Mouse (Mus musculus): Measurements from ENCODE around the gene 4930524J08Rik. TPM values are rescaled to one million over a fixed set of nuclear protein-coding genes. Genes with fewer than 3 reads are reported as not detected.

Gene 4930524J08Rik
- total RNA-seq, 2 experiments from 2014 or later = 1.7 to 2.9 TPM

- intact Hi-C loops (cut with DNase I) = no loop called here
- no peak for DNase-seq (ENCODE audit: extremely low spot score in 1 of 2, low spot score in 2 of 2)
Measured at GRCm38 (mm10) chr5:100000048-100000447, 21.2 kb downstream of the 4930524J08Rik start.

- intact Hi-C loops (cut with DNase I) = no loop called here
Measured at GRCm38 (mm10) chr5:100000500-100000899, 21.6 kb downstream of the 4930524J08Rik start.

GRCm38 (mm10) chr5:100003895-100004294, 25.0 kb downstream of the 4930524J08Rik start:
- no peak for DNase-seq (ENCODE audit: extremely low spot score in 1 of 2, low spot score in 2 of 2)
- intact Hi-C loops (cut with DNase I) = no loop called here

More at GRCm38 (mm10) chr5:100000500-100000899, 21.6 kb downstream of the 4930524J08Rik start:
- no peak for DNase-seq (ENCODE audit: extremely low spot score in 1 of 2, low spot score in 2 of 2)

- no peak for DNase-seq (ENCODE audit: extremely low spot score in 1 of 2, low spot score in 2 of 2)
- intact Hi-C loops (cut with DNase I) = no loop called here
Measured at GRCm38 (mm10) chr5:100005431-100005830, 26.6 kb downstream of the 4930524J08Rik start.

GRCm38 (mm10) chr5:100005896-100006295, 27.0 kb downstream of the 4930524J08Rik start:
- DNase-seq (ENCODE audit: extremely low spot score in 1 of 2, low spot score in 2 of 2) = no peak
- intact Hi-C loops (cut with DNase I) = no loop called here

GRCm38 (mm10) chr5:100006324-100007039, 27.6 kb downstream of the 4930524J08Rik start:
- DNase-seq (ENCODE audit: extremely low spot score in 1 of 2, low spot score in 2 of 2) = no peak
- intact Hi-C loops (cut with DNase I) = no loop called here

GRCm38 (mm10) chr5:100007040-100007375, 28.1 kb downstream of the 4930524J08Rik start:
- intact Hi-C loops (cut with DNase I) = no loop called here
- DNase-seq (ENCODE audit: extremely low spot score in 1 of 2, low spot score in 2 of 2) = no peak

- DNase-seq (ENCODE audit: extremely low spot score in 1 of 2, low spot score in 2 of 2) = no peak
Measured at GRCm38 (mm10) chr5:100008485-100008884, 29.6 kb downstream of the 4930524J08Rik start.

GRCm38 (mm10) chr5:100012599-100012998, 33.7 kb downstream of the 4930524J08Rik start:
- intact Hi-C loops (cut with DNase I) = no loop called here
- DNase-seq (ENCODE audit: extremely low spot score in 1 of 2, low spot score in 2 of 2) = no peak

More at GRCm38 (mm10) chr5:100008485-100008884, 29.6 kb downstream of the 4930524J08Rik start:
- intact Hi-C loops (cut with DNase I) = no loop called here

- intact Hi-C loops (cut with DNase I) = no loop called here
- no peak for DNase-seq (ENCODE audit: extremely low spot score in 1 of 2, low spot score in 2 of 2)
Measured at GRCm38 (mm10) chr5:100020089-100020488, 41.2 kb downstream of the 4930524J08Rik start.

- intact Hi-C loops (cut with DNase I) = no loop called here
- DNase-seq (ENCODE audit: extremely low spot score in 1 of 2, low spot score in 2 of 2) = no peak
Measured at GRCm38 (mm10) chr5:100024403-100024802, 45.5 kb downstream of the 4930524J08Rik start.

- intact Hi-C loops (cut with DNase I) = no loop called here
- no peak for DNase-seq (ENCODE audit: extremely low spot score in 1 of 2, low spot score in 2 of 2)
Measured at GRCm38 (mm10) chr5:100024868-100025267, 46.0 kb downstream of the 4930524J08Rik start.

Other genes starting within 250 kb of the 4930524J08Rik start
- 10 to 100 TPM; 53.8 to 58.4 TPM for gene Rasgef1b, start 250.0 kb upstream of the 4930524J08Rik start, total RNA-seq (2021)
- gene Vamp9, start 72.8 kb upstream of the 4930524J08Rik start, total RNA-seq (2021) = under 1 TPM in 1 of 2 experiments, not detected in 1; 0.51 TPM
- 100 to 1,000 TPM; 229 to 243 TPM for gene Hnrnpd, start 123 bp upstream of the 4930524J08Rik start, total RNA-seq (2021)
- 100 to 1,000 TPM; 198 to 200 TPM for gene Hnrnpdl, start 60.6 kb downstream of the 4930524J08Rik start, total RNA-seq (2021)
- 10 to 100 TPM; 56.2 TPM for gene Enoph1, start 60.9 kb downstream of the 4930524J08Rik start, total RNA-seq (2021)
- 10 to 100 TPM; 67.9 to 80.0 TPM for gene Tmem150c, start 180.7 kb downstream of the 4930524J08Rik start, total RNA-seq (2021)